Mouse (Mus musculus) left cerebral cortex, adult 18-20 months (tissue): ENCODE measurements around the gene Naa15. TPM values are rescaled to one million over a fixed set of nuclear protein-coding genes. Genes with fewer than 3 reads are reported as not detected.

Experiments
- DNase-seq, 2 experiments: peaks; one replicate each; pipeline ENCODE4 v3.0.0; 2021 to 2022; ENCODE audit warnings: low spot score in 2 of 2, mixed read lengths in 1 of 2
- long read RNA-seq, 2 experiments: library from polyadenylated mRNA; stranded (forward); transcript quantifications; one replicate each; pipeline ENCODE4 v2.0.0; 2021
- total RNA-seq, 2 experiments: library from RNA; stranded (reverse); gene quantifications; 2 replicates each; pipeline ENCODE4 v1.2.3; 2021

Naa15 gene
- total RNA-seq, result 10 to 100 TPM; 41.6 to 51.3 TPM
- long read RNA-seq, experiment 1, full-length matches to known transcripts, result 24 of 39 reads
- long read RNA-seq, experiment 1, partial matches to known transcripts, result 7 of 39 reads
- long read RNA-seq, experiment 1, other reads (novel, unspliced or antisense), result 8 of 39 reads
- long read RNA-seq, experiment 2, full-length matches to known transcripts, result 15 of 22 reads
- long read RNA-seq, experiment 2, partial matches to known transcripts, result 2 of 22 reads
- long read RNA-seq, experiment 2, other reads (novel, unspliced or antisense), result 5 of 22 reads

DNA sequence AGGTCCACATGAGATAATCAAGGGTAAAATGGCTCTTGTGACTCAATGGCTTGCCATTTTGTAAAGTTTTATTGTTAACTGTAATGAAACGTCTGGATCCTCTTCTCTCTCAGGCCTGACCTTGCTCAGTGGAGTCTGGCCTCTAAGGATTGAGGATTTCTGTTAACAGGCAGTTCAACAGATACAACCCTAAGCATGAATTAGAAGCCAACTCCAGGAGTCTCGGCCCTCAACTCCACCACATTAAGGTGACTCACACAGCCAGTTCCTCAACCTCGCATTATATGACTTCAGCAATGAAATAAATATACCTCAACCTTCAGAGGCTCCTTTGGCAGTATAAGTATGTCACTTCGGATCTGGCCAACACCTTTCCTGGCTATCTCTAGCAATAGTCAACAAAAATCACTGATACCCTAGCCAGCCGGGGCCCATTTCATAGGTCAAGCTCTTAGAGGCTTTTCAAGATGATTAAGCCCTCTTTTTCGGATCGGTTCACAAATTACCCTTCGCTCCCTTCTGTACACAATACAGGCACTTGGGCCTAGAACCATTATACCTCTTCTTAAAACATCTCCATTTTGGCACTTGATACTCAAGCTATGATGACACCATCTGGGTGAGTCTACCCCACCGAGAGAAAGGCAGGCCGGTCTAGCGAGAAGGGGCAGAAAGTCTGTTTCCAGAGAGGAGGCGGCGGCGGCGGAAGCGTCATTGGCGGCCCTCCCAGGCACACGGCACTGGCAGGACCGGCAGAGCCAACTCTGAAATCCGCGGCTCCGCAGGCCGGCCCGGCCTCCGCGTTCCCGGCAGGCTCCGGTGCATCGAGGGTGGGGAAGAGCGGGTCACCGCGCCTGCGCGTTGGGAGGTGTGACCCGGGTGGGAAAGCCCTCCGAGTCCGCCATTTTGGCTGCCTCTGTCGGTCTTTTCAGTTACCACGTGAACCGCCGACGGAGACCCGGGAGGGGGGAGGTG lies at the start of gene Naa15:
Gene Naa15 (plus strand): TSS at position 51 of the 975 bp plus-strand sequence.
- peak; percentile 96 to 98 for DNase-seq

DNA sequence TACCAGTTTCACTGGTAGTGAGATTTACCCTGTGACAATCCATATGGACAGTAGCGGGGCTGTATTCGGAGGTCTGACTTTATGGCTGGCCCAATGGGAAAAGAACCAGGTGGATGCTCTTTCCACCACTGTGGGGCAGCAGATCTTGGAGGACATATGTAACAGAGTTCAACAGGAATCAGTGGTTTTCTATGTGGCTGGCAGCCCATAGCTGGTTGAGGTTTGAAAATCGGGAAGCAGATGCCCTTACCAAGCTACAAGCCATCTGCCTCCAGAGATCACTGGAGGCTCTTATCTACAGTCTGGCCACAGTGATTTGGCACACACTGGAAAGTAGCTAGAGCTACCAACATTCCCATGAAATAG lies 49.4 kb upstream of the Naa15 start:
- no peak for DNase-seq

DNA sequence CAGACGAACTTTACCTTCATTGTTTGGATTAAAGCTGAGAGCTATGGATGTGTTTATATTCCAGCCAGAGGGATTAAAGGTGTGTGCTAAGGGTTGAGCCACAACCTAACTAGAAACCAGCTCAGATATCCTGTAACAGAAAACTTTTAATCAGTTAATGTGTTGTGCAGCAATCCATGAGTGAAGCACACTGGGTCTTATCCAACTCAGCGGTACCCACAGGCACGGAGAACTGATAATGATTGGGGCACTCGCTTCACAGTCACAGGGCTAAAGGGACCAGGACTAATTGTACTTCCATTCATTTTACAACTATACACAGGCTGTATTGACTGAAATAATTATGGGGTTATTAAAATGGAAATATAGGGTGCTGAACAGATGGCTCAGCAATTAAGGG lies 48.0 kb upstream of the Naa15 start:
- DNase-seq, result no peak

DNA sequence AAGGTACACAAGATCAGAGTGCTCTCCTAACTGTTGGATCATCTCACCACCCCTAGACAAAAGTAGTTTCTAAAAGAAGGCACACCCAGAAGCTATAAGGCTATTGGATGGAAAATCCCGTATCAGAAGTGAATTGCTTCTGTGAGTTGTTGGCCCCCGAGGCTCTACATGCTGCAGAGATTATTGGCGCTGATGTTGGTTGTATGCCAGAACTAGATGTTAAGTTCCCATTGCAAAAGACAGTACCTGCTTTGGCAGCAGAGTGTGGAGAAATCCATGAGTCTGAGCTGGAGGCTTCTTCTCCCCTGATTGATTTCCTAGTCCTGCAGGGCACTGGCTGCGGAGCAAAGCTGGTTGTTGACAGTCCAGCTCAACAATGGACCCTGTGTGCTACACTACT lies 46.9 kb upstream of the Naa15 start:
- no peak for DNase-seq

DNA sequence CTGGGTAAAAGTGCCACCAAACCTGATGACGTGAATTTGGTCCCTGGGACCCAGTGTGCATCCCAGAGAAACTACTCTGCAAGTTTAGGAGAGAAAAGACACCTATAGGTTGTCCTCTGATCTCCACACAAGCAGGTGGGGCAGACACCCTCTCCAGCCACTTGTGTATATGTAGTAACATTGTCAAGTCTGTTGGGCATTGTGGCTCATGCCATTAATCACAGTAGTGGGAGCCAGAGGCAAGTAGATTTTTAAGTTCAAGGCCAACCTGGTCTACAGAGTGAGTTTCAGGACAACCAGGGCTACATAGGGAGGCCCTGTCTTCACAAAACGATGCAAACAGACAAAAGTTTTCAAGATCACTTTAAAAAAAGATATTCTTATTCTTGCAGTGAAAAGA lies 43.1 kb upstream of the Naa15 start:
- DNase-seq, result no peak

DNA sequence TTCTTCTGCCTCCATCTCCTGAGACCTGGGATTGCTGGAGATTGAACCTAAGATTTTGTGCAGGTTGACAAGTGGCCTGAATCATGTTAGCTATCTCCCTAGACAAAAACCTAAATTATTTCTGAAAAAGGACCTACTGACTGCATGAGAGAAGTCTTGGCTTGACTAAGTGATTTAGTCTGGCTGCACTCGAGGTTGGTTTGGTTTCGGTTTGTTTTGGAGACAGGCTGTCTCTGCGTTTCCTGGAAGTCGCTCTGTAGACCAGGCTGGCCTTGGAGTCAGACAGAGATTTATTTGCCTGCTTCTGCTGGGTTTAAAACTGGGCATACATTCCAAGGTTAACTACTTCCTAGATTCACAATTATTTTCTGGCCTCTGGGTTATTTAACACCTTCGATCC lies 42.1 kb upstream of the Naa15 start:
- no peak for DNase-seq

DNA sequence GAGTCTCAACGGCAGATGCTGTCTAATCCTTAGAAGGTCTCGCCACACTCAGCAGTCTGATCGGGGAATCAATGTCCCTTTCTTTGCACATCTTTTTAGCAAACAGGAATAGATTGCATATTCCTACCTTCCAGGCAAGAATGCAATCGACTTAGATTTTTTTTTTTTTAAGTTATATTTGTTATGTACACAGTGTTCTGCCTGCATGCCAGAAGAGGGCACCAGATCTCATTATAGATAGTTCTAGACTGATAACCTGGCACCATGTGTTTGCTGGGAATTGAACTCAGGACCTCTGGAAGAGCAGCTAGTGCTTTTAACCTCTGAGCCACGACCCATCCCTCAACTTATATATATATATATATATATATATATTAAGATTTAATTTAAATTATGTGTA lies 41.4 kb upstream of the Naa15 start:
- no peak for DNase-seq

DNA sequence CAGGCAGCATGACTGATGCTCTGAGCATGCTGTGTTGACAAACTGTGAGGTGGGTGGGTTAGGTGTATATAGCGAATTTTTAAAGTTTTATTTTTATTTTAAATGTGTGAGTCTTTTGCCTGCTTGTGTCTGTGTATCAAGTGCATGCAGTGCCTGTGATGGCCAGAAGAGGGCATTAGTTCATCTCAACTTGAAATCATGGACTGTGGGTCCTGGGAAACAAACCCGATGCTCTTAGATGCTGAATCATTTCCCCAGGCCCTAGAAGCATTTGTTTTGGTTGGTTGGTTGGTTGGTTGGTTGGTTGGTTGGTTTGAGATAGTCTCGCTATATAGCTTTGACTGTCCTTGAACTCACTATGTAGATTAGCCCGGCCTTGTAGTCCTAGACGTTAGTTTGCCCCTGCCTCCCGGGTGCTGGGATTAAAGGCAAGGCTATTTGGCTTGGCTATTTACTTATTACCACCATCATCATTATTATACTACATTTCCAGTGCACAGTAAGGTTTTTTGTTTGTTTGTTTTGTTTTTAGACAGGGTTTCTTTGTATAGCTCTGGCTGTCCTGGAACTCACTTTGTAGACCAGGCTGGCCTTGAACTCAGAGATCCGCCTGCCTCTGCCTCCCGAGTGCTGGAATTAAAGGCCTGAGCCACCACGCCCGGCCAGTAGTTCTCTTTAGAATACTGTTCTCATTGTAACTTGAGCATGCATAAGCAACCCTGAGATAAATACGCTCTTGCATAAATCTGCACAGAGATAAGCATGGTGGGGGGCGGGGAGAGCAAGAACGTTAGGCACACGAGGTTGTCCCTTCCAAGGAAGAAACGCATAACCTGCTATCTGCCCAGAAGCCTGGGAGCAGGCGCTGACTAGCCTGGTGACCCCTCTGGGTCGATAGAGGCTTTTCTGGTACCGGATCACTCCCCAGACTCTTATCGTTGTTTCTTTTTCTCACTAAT lies 39.4 kb upstream of the Naa15 start:
- no peak for DNase-seq

DNA sequence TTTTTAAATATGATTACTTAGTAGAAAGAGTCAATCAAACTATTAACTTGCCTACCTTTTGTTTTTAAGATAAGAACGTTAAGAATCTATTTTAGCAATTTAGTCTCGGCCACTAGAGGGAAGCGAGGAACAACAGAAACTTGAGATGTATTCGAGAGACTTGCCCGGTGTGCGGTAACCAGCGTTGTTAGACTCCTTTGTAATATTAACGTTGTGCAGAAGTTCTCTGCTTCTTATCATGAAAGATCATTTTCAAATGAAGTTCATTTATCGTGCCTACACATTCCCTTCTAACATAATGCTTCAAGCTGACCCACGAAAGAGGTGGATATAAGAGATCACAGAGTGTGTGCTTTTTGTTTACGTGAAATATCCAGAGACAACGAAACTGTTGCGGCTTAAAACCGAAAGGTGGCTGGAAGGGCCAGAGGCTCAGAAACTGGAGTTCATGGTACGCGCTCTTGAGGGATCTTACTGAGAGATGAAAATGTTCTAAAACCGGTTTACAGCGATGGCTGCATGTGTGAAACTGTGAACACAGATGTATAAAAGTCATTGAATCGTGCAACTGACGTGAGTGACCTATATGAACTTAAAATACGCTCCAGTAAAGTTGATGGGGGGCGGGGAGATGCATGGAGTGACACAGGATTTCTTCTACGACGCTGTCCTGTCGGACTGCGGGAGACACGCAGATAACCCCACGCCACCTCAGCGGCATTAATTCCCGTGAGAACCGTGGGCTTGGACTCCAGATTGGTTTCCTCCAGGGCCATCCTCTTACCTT lies 36.9 kb upstream of the Naa15 start:
- no peak for DNase-seq

DNA sequence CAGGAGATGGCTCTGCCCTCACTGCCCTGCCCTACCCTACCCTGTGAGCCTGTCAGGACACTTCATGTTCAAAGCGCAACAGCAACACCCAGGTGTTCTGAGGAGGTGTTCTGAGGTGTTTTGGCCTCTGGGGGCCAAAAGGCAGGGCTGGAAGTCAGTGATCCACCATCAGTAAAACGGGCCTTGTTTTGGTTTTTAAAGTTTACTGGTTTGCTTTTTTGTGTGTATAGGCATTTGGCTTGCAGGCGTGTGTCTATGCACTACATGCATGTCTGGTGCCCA lies 36.3 kb upstream of the Naa15 start:
- no peak for DNase-seq

DNA sequence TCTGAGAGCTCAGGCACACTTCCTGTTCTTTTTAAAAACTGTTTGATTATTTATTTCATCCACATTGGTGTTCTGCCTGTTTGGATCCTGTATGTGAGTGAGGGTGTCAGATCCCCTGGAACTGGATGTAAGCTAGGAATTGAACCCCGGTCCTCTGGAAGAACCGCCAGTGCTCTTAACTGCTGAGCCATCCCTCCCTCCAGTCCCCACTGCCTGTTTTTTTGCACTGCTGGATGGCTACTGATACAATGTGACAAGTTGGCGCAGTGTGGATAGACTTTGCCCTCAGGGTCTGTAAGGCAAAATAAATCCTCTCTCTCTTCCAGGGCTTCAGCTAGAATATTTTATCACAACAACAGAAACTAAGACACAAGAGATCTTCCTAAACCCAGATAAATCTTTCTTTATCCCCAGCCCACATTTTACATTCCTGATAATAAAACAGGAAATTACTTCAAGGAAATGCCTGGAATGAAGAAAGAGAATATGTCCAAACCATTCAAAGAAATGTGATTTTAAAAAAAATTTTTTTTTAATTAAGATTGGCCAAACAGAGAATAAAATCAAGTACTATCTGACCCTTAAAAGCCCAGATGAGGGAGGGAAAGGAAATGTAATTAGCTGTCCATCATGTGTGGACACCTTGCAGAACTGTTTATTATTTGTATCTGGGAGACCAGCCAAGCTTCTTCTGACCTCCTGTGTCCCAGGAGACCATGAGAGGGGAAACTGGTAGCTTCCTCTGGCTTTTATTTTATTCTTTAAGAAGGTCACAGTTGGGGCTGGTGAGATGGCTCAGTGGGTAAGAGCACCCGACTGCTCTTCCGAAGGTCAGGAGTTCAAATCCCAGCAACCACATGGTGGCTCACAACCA lies 34.9 kb upstream of the Naa15 start:
- no peak for DNase-seq

DNA sequence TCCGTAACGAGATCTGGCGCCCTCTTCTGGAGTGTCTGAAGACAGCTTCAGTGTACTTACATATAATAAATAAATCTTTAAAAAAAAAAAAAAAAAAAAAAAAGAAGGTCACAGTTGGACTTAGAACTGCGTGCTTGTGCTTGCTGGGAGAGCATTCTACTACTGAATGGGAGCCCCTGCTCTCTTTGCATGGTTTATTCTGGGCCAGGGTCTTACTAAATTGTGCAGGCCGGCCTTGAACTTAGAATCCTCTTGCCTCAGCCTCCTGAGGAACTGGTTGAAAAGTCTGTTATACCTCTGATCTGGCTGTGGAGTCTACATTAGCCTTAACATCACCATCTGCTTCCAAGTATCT lies 34.3 kb upstream of the Naa15 start:
- no peak for DNase-seq

DNA sequence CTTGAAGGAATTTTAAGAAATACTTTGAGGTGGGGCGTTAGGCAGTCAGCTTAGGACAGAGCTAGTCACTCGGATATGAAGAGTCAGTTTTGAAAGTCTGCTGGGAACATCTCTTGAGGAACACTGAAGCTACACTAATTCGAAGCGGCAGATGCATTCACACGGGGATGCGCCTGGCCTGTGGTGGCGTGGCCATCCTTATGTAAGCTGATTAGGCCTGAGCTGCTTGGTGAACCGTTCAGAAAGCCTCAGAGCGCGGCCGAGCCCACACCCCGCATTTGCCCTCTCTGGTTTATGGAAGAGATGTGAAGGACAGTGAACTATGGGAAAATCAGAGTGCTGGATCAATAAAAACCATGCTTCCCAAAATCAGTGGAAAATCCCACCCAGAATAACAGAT lies 31.5 kb upstream of the Naa15 start:
- DNase-seq, result no peak

DNA sequence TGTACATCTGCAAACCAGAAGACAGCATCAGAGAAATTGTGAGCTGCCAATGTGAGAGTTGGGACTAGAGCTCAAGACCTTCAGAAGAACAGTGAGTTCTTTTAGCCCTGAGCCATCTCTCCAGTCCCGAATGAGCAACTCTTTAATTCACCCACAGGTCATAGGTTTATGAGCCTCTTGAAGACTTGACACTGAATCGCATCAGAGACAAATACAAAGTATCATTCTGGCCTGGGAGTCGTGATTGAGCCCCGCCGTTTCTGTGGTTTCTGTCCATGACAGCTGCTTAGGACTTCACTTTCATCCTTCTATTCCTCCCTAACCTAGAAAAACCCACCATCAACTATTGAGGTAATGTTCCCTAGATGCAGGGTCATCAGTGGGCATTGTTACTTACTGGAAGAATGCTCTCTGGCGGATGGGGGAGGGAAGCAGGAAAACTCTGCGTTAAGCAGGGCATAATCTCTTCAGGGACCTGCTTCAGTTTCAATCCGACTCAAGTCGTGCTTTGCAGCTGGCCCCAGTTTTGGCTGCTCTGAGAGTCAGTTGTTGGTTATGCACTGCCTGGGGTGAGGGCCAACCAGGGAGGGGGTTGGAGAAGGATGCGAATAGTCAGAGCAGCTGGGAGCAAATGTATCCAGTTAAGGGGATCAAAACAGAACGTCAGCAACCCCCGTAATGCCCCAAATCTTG lies 28.4 kb upstream of the Naa15 start:
- no peak for DNase-seq

DNA sequence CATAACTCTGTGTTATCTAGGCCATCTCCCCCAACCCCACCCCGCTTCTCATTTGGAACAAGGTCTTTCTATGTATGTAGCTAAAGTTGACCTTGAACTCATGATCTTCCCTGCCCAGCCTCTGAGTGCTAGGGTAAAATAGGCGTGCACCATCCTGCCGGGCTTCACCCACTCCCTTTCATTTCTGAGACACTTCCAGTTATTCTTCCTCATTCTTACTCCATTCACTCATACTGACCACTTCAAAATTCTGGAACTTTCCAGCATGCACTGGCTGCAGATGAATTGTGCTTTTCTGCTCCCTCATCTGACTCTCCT lies 27.9 kb upstream of the Naa15 start:
- no peak for DNase-seq

DNA sequence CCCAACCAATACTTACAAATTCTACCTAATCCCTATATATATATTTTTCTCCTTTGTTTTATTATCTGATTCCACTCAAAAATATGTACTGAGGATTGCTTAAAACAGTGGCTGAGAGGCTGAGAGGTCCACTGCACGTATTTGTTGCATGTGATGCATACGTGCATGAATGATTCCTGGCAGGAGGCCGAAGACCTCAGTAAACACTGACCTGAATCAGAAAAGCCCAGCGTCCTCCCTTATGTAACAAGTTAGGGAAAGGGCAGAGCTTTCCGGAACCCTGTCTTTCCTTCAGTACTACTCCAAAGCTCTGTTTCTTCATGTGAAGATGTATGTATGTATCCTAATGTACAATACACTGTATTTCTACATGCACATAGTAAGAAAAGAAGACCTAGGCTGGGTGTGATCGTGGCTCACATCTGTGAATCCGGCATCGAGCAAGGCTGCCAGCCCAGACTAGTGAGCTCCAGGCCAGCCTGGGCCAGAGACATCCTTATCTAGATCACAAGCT lies 27.0 kb upstream of the Naa15 start:
- no peak for DNase-seq

DNA sequence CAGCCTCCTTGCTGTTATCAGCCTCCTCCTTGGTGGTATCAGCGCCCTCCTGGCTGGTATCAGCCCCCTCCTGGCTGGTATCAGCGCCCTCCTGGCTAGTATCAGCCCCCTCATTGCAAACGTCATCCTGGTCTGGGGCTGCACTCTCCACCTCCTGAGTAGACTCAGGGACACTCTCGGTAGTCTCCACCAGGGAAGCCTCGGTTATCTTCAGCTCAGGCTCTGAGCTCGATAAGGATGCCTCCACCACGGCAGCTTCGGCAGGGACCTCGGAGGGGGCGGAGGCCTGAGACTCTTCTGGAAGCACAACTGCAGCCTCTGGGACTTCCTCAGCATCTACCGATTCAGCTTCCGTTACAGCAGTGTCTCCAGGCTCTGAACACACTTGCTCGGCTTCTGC lies 26.0 kb upstream of the Naa15 start:
- DNase-seq, result no peak

DNA sequence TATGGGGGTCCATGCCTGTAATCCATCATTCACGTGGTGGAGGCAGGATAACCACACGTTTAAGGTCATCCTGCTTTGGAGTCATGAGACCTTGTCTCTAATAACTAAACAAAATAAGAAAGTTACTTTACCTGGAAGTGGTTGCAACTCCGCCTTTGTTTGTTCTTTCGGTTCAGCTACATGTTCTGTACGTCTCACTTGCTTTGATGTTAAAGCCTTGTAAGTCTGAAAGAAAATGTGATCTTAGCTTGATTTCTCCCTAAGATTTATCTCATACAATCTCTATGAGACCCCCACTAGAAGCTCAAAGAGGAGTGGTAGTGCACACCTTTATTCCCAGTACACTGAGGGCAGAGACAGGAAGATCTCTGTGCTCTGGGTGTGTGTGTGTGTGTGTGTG lies 23.9 kb upstream of the Naa15 start:
- no peak for DNase-seq

DNA sequence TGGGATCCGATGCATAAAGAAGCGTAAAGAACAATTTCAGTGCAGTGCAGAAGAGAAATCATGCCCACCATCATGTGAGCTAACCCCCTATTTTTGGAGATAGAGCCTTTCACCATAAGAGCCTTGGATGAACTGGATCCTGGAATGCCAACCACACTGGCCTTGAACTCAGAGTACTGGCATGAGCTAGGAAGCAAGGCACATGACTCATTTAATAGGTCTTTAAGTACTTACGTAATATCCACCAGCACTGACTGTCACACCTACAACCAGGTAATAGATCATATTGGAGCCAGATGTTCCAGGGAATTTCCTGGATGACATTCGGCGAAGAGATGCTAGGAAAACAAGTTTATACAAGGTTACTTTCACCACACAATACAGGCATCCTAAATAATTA lies 23.4 kb upstream of the Naa15 start:
- no peak for DNase-seq
